Mouse (Mus musculus) left cerebral cortex, adult 2 months (tissue): ENCODE results near the gene Pogz. TPM values are rescaled to one million over a fixed set of nuclear protein-coding genes. Genes with fewer than 3 reads are reported as not detected.
A peak's percentile ranks its signal among the peaks of the same experiment; 100 is the strongest.
"Not testable (repeated sequence)": the region's sequence is repeated elsewhere in the genome, so short reads cannot be mapped to it uniquely, and the experiment has no call there.

Experiments used
- DNase-seq, 2 experiments: peaks; one replicate each; pipeline ENCODE4 v3.0.0; 2021 to 2022; ENCODE audit warnings: low spot score in 2 of 2, mixed read lengths in 1 of 2; ENCODE audit errors: extremely low spot score in 1 of 2
- H3K27ac ChIP-seq: fragments of 200-600 bp; 2 replicates; pipeline ENCODE4 v1.8.1; 2022
- H3K4me3 ChIP-seq: fragments of 200-600 bp; 2 replicates; pipeline ENCODE4 v1.8.1; 2022
- CTCF ChIP-seq: fragments of 200-600 bp; IDR thresholded peaks from 2 replicates; pipeline ENCODE4 v1.8.1; 2022; ENCODE audit warnings: antibody characterized with exemption, mild to moderate bottlenecking, moderate library complexity
- intact Hi-C: fragments of 180-260 bp; cut with DNase I; formaldehyde crosslinking; loops from one replicate; pipeline ENCODE4 v1.15.1; 2025
- total RNA-seq, 2 experiments: library from RNA; stranded (reverse); gene quantifications; 2 replicates each; pipeline ENCODE4 v1.2.3; 2021

Pogz gene
- total RNA-seq, 2 experiments from 2014 or later = 57.4 to 60.2 TPM

- no peak for TF ChIP-seq CTCF
- peak; percentile 79 to 81 for DNase-seq
- intact Hi-C loops = loop anchor here (2.0 kb wide), 1 partner anchor 48 kb away; no protein-coding TSS in a partner anchor
- Histone ChIP-seq H3K4me3 (peak within 1 kb of the TSS; percentile 70), H3K27ac (peak within 1 kb of the TSS; percentile 94)
Measured at GRCm38 (mm10) chr3:94886316-94887224, 49.2 kb downstream of the Pogz start, which contains the start of gene Psmb4. TSS of gene Psmb4 (minus strand) at chr3:94886961.

DNA sequence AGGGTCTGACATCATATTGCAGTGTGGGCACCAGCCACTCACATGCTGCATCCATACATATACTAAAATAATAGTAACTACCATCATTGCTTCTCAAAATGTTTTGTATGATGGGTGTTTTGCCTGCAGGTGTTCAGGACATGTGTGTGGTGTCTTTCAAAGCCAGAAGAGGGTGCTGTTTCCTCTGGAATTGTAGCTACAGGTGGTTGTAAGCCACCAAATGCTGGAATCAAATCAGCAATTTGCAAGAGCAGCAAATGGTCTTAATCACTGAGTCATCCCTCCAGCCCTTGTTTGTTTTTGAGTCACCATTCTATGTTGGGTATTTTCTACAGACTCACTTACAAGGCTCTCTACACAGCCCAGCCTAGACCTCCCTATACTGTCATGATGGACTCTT lies 51.2 kb downstream of the Pogz start:
- intact Hi-C loops = no loop called here
- no peak overlapping the region for H3K27ac ChIP-seq
- no peak overlapping the region for H3K4me3 ChIP-seq
- TF ChIP-seq CTCF = peak; percentile 38
- DNase-seq = no peak

DNA sequence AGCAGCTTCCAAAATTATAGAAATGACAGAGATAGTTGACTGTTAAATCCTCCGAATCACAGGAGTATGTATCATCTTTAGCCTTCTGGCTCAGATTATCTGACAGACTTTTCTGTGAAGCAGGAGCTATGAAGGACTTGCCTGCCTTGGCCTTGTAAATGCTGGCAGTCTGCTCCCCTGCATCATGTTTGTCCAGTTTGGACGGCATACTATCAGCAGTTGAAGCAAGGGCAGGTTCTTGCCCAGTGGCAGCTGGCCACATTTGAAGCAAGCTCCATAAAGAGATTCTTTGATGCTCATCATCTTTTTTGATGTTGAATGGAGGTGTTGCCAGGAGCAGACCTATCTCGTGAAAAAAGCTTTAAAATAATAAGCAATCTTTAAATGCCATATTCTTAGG lies 56.7 kb downstream of the Pogz start:
- Histone ChIP-seq H3K4me3 (no peak overlapping the region), H3K27ac (no peak overlapping the region)
- intact Hi-C loops = no loop called here
- no peak for DNase-seq
- no peak for TF ChIP-seq CTCF

- H3K27ac ChIP-seq = no peak overlapping the region
- peak; percentile 81 for TF ChIP-seq CTCF
- DNase-seq = peak; percentile 56 to 59
- H3K4me3 ChIP-seq = no peak overlapping the region
- intact Hi-C loops = loop anchor here (2.0 to 10.0 kb wide), 6 partner anchors 90 to 538 kb away; partner anchors contain the start of gene C2cd4d
Measured at GRCm38 (mm10) chr3:94902747-94903146, 65.4 kb downstream of the Pogz start.

DNA sequence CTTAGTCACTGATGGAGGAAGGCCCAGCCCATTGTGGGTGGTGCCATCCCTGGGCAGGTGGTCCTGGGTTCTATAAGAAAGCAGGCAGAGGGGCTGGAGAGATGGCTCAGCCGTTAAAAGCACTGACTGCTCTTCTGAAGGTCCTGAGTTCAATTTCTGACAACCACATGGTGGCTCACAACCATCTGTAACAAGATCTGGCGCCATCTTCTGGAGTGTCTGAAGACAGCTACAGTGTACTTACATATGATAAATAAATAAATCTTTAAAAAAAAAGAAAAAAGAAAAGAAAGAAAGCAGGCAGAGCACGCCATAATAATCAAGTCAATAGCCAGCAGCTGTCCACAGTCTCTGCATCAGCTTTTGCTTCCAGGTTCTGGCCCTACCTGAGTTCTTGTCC lies 67.4 kb downstream of the Pogz start:
- H3K4me3 ChIP-seq, H3K27ac ChIP-seq, DNase-seq: not testable (repeated sequence)
- TF ChIP-seq CTCF = peak; percentile 21
- intact Hi-C loops = loop anchor here (5.0 to 10.0 kb wide), 5 partner anchors 92 to 540 kb away; partner anchors contain the start of gene C2cd4d

DNA sequence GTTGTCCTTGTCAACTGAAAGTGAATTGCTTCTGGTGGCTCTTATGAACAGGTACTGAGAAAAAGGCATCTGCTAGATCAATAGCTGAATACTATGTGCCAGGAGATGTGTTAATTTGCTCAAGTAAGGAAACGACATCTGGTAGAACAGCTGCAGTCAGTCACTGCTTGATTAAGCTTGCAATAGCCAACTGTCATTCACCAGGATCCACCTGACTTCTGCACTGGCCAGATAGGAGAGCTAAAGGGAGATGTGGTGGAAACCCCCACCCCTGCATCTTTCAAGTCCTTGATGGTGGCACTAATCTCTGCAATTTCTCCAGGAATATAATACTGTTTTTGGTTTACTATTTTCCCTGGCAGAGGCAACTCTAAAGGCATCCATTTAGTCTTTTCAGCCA lies 69.1 kb downstream of the Pogz start:
- intact Hi-C loops = loop anchor here (10.0 kb wide), 2 partner anchors 372 to 542 kb away; partner anchors contain the start of gene C2cd4d

GRCm38 (mm10) chr3:94911050-94911693 lies 73.8 kb downstream of the Pogz start:
- intact Hi-C loops = no loop called here
- Histone ChIP-seq H3K4me3 (no peak overlapping the region), H3K27ac (no peak overlapping the region)
- no peak for DNase-seq
- TF ChIP-seq CTCF = no peak

More for the DNA sequence above, 69.1 kb downstream of the Pogz start:
- TF ChIP-seq CTCF = no peak
- no peak for DNase-seq
- Histone ChIP-seq H3K27ac (no peak overlapping the region), H3K4me3 (no peak overlapping the region)

DNA sequence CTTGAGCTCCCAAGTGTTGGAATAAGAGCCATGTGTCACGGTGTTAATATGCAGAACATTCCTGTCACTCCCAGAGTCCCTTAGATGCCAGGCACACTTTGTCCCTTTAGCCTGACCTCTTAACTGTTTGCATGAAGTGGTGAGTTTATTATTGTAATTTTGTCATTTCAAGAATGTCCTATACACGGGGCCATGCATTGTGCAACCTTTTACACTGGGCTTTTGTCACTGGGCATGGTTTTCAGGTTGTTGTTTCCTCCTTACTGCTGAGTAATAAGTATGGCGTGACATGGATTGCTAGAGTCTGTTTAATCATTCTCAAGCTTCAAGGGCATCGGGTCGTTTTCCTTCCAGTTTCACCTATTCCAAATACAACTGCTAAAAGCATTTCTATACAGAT lies 76.4 kb downstream of the Pogz start:
- H3K27ac ChIP-seq = no peak overlapping the region
- H3K4me3 ChIP-seq = no peak overlapping the region
- no peak for DNase-seq
- intact Hi-C loops = no loop called here
- no peak for TF ChIP-seq CTCF

DNA sequence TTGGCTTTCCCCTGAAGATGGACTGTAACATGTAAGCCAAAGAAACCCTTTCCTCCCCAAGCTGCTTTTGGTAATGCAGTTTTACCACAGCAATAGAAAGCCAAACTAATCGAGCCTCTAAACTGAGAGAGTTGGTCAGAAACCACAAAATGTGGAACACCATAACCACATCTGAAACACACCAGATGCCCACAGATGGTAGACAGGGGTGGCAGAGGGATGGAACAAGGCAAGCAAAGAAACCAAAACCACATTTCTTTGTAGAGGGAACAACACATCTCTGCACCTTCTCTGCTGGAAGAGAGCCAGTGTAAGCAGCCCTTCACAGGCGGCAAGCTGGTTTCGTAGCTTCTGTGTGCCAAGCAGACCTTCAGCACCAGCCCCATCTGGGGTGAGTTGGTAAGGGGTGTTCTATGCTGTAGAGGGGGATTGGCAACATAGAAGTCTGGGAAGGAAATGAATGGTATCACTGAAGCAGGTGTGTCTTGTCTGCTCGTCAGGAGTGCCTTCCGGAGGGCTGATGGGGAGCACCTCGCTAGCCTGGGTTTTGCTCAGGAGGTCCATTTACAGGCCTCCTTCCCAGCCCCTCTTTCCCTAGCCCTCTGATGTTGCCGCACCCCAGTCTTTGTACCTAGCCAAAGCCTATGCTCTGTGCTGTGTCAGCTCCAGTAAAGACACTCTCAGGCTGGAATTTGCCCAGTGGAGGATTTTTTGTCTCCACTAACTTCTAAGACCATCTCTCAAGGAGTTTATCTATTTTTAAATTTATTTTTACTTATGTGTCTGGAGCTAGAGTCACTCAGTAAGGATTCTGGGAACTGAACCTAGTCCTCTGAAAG lies 78.8 kb downstream of the Pogz start:
- no peak overlapping the region for H3K4me3 ChIP-seq
- no peak for TF ChIP-seq CTCF
- H3K27ac ChIP-seq = no peak overlapping the region
- intact Hi-C loops = no loop called here
- no peak for DNase-seq

DNA sequence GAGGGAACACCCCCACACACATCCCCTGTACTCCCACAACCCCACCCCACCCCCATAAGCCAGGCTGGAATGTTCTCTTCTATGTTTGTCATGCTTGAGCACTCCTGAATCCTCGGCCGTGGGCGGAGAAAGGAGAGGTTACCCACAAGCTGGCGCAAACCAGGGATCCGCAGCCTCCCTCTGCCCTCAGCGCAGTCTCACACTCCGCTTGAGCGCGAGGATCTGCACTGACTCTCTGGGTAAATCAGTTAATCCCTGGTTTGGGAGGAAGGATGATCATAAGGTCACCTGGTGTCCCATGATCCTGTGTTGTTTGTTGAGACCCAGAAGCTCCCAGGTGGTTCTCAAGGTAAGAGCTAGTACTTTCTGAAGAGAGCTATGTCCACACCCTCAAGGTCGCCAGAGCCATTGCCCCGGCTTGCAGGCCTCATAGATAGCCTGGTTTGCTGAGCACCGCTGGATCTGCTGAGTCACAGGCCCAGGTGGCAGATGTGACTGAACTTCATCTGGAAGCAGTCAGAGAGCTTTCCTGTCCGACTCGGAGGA lies 80.5 kb downstream of the Pogz start:
- TF ChIP-seq CTCF = no peak
- peak; percentile 34 to 41 for DNase-seq
- no peak overlapping the region for H3K4me3 ChIP-seq
- intact Hi-C loops = no loop called here
- H3K27ac ChIP-seq = no peak overlapping the region

- no peak for TF ChIP-seq CTCF
- Histone ChIP-seq H3K4me3 (no peak overlapping the region), H3K27ac (no peak overlapping the region)
- no peak for DNase-seq
- intact Hi-C loops = no loop called here
Measured at GRCm38 (mm10) chr3:94918845-94919244, 81.5 kb downstream of the Pogz start.
